Mouse (Mus musculus) liver, postnatal 0 days (tissue): Measurements from ENCODE around the gene Stard3. TPM values are rescaled to one million over a fixed set of nuclear protein-coding genes. Genes with fewer than 3 reads are reported as not detected.

ENCODE experiments used
- ATAC-seq: fragments of 200-750 bp; cut with Nextera tagmentation; 2 replicates; pipeline ENCODE4 v1.8.0; 2017; ENCODE audit warnings: mild to moderate bottlenecking, moderate library complexity
- DNase-seq: peaks from one replicate; pipeline ENCODE4 v3.0.0-alpha.2; 2016
- H3K27ac ChIP-seq: fragments of 300-500 bp; sonication (generic); 2 replicates; pipeline ENCODE4 v1.5.1; 2014; ENCODE audit warnings: antibody characterized with exemption, moderate library complexity, mild to moderate bottlenecking, low read depth
- H3K27me3 ChIP-seq: fragments of 300-500 bp; sonication (generic); 2 replicates; pipeline ENCODE4 v1.6.1; 2014; ENCODE audit warnings: low read length, control low read depth, mixed read lengths; ENCODE audit not compliant: insufficient read depth
- H3K36me3 ChIP-seq: fragments of 300-500 bp; sonication (generic); replicated peaks from 2 replicates; pipeline ENCODE4 v1.6.1; 2014; ENCODE audit warnings: mild to moderate bottlenecking, control low read depth, low read length, moderate library complexity, mixed read lengths; ENCODE audit not compliant: insufficient read depth
- H3K4me1 ChIP-seq: fragments of 300-500 bp; sonication (generic); 2 replicates; pipeline ENCODE4 v1.6.1; 2014; ENCODE audit warnings: antibody characterized with exemption, mild to moderate bottlenecking, control low read depth; ENCODE audit not compliant: insufficient read depth
- H3K4me2 ChIP-seq: fragments of 300-500 bp; sonication (generic); 2 replicates; pipeline ENCODE4 v1.6.1; 2014; ENCODE audit warnings: low read depth, mild to moderate bottlenecking, low read length, moderate library complexity, mixed read lengths
- H3K4me3 ChIP-seq: fragments of 300-500 bp; sonication (generic); 2 replicates; pipeline ENCODE4 v1.5.1; 2014; ENCODE audit warnings: low read depth, low read length
- H3K9ac ChIP-seq: fragments of 300-500 bp; sonication (generic); replicated peaks from 2 replicates; pipeline ENCODE4 v1.6.1; 2014; ENCODE audit warnings: mild to moderate bottlenecking, moderate library complexity
- H3K9me3 ChIP-seq: fragments of 300-500 bp; sonication (generic); 2 replicates; pipeline ENCODE4 v1.6.1; 2016; ENCODE audit warnings: mild to moderate bottlenecking, control low read depth, low read length, mixed read lengths
- CTCF ChIP-seq: sonication (generic); IDR thresholded peaks from 2 replicates; pipeline ENCODE4 v1.5.1; 2016; ENCODE audit warnings: antibody characterized with exemption, low read depth
- EP300 ChIP-seq: IDR thresholded peaks from 2 replicates; pipeline ENCODE4 v1.6.1; 2016; ENCODE audit warnings: antibody characterized with exemption, low read depth, mild to moderate bottlenecking
- WGBS: fragments of 180-500 bp; shearing (Covaris S2); extraction: QIAGEN DNeasy Blood & Tissue Kit; methylation state at CpG from one replicate; pipeline ENCODE4 v1.1.7; 2014; ENCODE audit not compliant: insufficient replicate concordance; 5-methylcytosine and 5-hydroxymethylcytosine counted together
- polyA plus RNA-seq: library from polyadenylated mRNA; unstranded; fragments of >200 nt; fragmentation: Nextera tagmentation; extraction: Ambion mirVana; gene quantifications from 2 replicates; pipeline ENCODE4 v1.2.1, GENCODE M21; 2015

Gene Stard3
- polyA plus RNA-seq, 1 experiment from 2014 or later = 15.4 TPM

DNA sequence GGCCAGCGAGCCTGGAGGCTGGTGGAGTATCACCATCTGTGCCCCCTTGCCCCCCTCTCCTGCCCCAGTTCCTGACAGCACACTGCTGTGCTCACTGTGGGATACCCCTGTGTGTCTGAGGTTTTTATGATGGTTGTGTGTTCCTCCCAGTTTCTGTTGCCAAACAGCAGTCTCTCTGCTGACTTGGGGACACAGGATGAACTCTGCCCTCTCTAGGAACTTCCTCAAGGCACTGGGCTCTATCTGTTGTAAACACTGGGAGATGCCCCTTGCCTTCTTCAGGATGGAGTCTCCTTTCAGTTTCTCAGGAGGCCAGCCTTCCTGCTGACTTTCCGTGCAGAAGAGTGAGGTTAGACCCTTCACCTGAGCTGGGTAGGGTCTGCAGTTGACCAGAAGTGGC lies 56.0 kb downstream of the Stard3 start:
- no peak for TF ChIP-seq CTCF
- TF ChIP-seq EP300 = no peak
- H3K27me3 ChIP-seq = peaks cover 39% of the 10 kb centered on the region
- no peaks in the 10 kb centered on the region for H3K36me3 ChIP-seq
- no peak overlapping the region for H3K27ac ChIP-seq
- H3K9ac ChIP-seq = no peak overlapping the region
- H3K4me1 ChIP-seq = no peaks in the 10 kb centered on the region; the same call in none of the 2 replicates
- H3K4me3 ChIP-seq = no peak overlapping the region
- DNase-seq (no peak), ATAC-seq (no peak)
- H3K9me3 ChIP-seq = no peaks in the 10 kb centered on the region
- WGBS = 32% methylated on average over 2 of the region's 2 CpGs
- peak overlapping the region; percentile 75; the same call in 1 of the 2 replicates for H3K4me2 ChIP-seq

DNA sequence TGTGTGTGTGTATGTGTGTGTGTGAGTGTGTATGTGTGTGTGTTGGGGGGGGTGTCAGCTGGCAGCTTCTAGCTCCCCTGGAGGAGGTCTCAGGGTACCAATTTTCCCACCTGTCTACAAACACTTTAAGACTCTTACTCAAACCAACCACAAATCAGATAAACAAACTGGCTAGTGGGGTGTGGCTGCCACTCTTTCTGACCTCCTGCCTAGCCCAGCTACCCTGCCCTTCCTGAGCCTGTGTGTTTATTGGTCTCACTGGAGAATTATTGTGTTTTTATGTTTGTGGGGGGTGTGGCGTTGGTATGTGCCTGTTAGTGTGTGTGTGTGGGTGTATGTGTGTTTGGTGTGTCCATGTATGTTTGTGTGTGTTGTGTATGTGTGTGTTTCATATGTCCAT lies 58.9 kb downstream of the Stard3 start:
- no peak for TF ChIP-seq CTCF
- TF ChIP-seq EP300 = no peak
- Histone ChIP-seq H3K9me3 (no peaks in the 10 kb centered on the region), H3K4me1 (no peaks in the 10 kb centered on the region; the same call in none of the 2 replicates), H3K4me2 (no peak overlapping the region), H3K36me3 (no peaks in the 10 kb centered on the region), H3K27me3 (peaks cover 26% of the 10 kb centered on the region), H3K4me3 (no peak overlapping the region), H3K9ac (no peak overlapping the region), H3K27ac (no peak overlapping the region)
- no peak for DNase-seq
- whole genome bisulfite sequencing = 73% methylated on average over 1 of the region's 1 CpGs
- ATAC-seq = no peak

DNA sequence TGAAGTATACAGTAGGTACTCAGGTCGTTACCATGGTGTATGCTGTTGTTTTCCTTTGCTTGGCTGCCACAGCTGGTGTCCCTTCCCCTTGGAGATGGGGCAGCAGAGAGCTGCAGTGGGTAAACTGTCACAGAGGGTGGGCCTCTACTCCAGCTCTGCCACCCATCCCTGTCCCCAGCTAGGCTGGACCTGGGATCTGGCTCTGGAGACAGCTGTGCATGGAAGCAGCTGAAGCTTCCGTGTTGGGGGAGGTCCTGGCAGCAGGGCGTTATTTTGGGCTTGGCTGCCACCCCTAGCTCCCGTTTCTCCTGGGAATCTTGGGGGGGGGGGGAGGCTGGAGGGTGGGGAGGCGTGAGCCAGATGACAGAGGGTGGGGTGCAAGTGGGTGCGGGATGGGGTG lies 60.1 kb downstream of the Stard3 start:
- TF ChIP-seq CTCF (no peak), EP300 (no peak)
- H3K9ac ChIP-seq = no peak overlapping the region
- H3K27ac ChIP-seq = no peak overlapping the region
- WGBS = 59% methylated on average over 6 of the region's 6 CpGs
- no peak overlapping the region for H3K4me2 ChIP-seq
- H3K9me3 ChIP-seq = no peaks in the 10 kb centered on the region
- no peak for ATAC-seq
- H3K36me3 ChIP-seq = no peaks in the 10 kb centered on the region; the same call in 1 of the 2 replicates
- no peak for DNase-seq
- peaks cover 14% of the 10 kb centered on the region for H3K27me3 ChIP-seq
- no peak overlapping the region for H3K4me3 ChIP-seq
- H3K4me1 ChIP-seq = no peaks in the 10 kb centered on the region; the same call in 1 of the 2 replicates

DNA sequence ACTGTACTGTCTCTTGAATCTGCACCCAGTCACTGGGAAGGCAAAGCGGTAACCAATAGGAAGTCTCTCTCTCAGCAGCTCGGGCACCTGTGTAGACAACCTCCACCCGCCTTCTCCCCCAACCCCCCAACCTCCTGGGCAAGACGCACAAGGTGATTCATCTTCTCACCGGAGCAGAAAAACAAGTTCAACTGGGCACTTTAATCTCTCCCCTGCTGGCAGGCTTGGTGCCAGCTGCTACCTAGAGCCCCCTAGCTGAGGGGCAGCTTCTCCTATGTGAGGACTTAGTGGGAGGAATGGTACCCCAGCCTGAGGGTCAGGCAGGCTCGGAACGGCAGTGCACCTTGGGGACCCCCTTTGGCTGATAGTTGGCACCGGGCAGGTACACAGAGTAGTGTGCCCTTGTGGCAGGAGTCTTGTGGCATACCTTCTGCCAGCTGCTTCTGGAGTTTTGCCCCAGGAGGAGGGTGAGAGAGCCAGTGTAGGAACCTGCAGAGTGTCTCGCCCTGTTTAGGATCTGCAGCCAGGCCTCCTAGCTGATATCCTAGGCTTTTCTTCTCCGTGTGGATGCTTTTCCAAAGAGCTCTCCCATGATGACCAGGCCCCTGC lies 60.9 kb downstream of the Stard3 start:
- no peaks in the 10 kb centered on the region; the same call in 1 of the 2 replicates for H3K36me3 ChIP-seq
- H3K27ac ChIP-seq = no peak overlapping the region
- H3K4me3 ChIP-seq = no peak overlapping the region
- TF ChIP-seq CTCF = no peak
- no peak for TF ChIP-seq EP300
- no peaks in the 10 kb centered on the region for H3K9me3 ChIP-seq
- DNase-seq = no peak
- peaks cover 6% of the 10 kb centered on the region; the same call in 1 of the 2 replicates for H3K27me3 ChIP-seq
- H3K9ac ChIP-seq = no peak overlapping the region
- ATAC-seq = no peak
- no peaks in the 10 kb centered on the region; the same call in 1 of the 2 replicates for H3K4me1 ChIP-seq
- no peak overlapping the region for H3K4me2 ChIP-seq
- 75% methylated on average over 10 of the region's 10 CpGs for WGBS

DNA sequence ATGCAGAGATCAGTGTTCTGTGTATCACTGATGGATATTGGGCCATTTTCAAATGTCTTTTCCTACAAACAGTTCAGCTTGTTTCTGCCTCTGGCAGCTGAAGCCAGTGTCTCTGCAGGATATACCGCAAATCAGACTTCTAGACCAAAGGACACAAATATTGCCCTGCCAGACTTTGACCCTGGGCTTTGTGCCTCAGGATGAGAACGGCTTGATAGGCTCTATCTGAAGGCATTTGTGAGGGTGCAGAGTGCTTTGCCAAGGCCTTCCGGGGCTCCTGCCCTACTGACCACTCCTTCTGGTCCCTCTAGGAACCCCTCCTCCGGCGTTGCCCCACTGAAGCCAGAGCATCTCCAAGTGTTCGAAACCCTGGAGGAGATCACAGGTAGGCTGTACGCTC lies 68.4 kb downstream of the Stard3 start:
- no peaks in the 10 kb centered on the region for H3K9me3 ChIP-seq
- H3K27me3 ChIP-seq = no peaks in the 10 kb centered on the region
- no peak for DNase-seq
- no peaks in the 10 kb centered on the region for H3K4me1 ChIP-seq
- H3K4me3 ChIP-seq = no peak overlapping the region
- no peak overlapping the region for H3K27ac ChIP-seq
- no peaks in the 10 kb centered on the region; the same call in 1 of the 2 replicates for H3K36me3 ChIP-seq
- no peak overlapping the region for H3K4me2 ChIP-seq
- no peak for ATAC-seq
- TF ChIP-seq EP300 = no peak
- no peak for TF ChIP-seq CTCF
- 76% methylated on average over 7 of the region's 7 CpGs for WGBS
- H3K9ac ChIP-seq = no peak overlapping the region

DNA sequence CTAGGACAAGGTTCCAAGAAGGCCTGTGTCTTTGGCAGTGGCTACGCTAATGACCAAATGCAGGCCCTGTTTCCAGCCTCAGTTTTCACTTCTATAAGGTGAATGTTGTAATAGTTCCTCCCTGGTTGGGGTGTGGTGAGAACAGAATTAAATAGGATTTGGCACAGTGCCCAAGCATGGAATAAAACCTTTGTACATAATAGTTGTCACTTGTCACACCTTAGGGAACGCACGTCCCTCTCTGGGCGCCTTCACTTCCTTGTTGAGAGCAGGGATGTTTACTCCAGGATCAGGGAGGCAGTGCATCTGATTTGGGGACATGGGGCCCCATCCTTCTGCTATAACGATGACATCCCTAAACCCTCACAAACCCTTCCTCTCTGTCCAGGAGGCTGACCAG lies 70.3 kb downstream of the Stard3 start:
- H3K9me3 ChIP-seq = no peaks in the 10 kb centered on the region
- DNase-seq (no peak), ATAC-seq (no peak)
- H3K36me3 ChIP-seq = no peaks in the 10 kb centered on the region
- no peak overlapping the region for H3K4me3 ChIP-seq
- TF ChIP-seq EP300 = no peak
- no peak for TF ChIP-seq CTCF
- H3K4me2 ChIP-seq = no peak overlapping the region
- no peak overlapping the region for H3K27ac ChIP-seq
- WGBS = 71% methylated on average over 5 of the region's 5 CpGs
- no peaks in the 10 kb centered on the region for H3K4me1 ChIP-seq
- H3K27me3 ChIP-seq = no peaks in the 10 kb centered on the region
- H3K9ac ChIP-seq = no peak overlapping the region

Other genes with a start within 250 kb of the Stard3 start
- gene Fbxl20, start 208.0 kb upstream of the Stard3 start, polyA plus RNA-seq = 4.9 and 6.3 TPM in 2 replicates
- 15.0 and 16.2 TPM in 2 replicates for gene Med1, start 165.1 kb upstream of the Stard3 start, polyA plus RNA-seq
- gene Cdk12, start 155.3 kb upstream of the Stard3 start, polyA plus RNA-seq = 3.2 and 3.9 TPM in 2 replicates
- gene Neurod2, start 28.7 kb upstream of the Stard3 start, polyA plus RNA-seq = not detected in 2 replicates
- 5.4 and 6.6 TPM in 2 replicates for gene Ppp1r1b, start 10.0 kb upstream of the Stard3 start, polyA plus RNA-seq
- gene Tcap, start 25.4 kb downstream of the Stard3 start, polyA plus RNA-seq = 0.26 and 6.0 TPM in 2 replicates
- gene Pnmt, start 28.1 kb downstream of the Stard3 start, polyA plus RNA-seq = not detected in 2 replicates
- 2.5 and 3.0 TPM in 2 replicates for gene Pgap3, start 42.1 kb downstream of the Stard3 start, polyA plus RNA-seq
- 1.0 and 1.2 TPM in 2 replicates for gene Erbb2, start 54.1 kb downstream of the Stard3 start, polyA plus RNA-seq
- 83.8 and 89.4 TPM in 2 replicates for gene Mien1, start 80.6 kb downstream of the Stard3 start, polyA plus RNA-seq
- 31.4 and 37.2 TPM in 2 replicates for gene Grb7, start 88.0 kb downstream of the Stard3 start, polyA plus RNA-seq
- gene Ikzf3, start 187.7 kb downstream of the Stard3 start, polyA plus RNA-seq = 1.2 and 1.3 TPM in 2 replicates
- gene Zpbp2, start 192.7 kb downstream of the Stard3 start, polyA plus RNA-seq = 0.65 and 1.1 TPM in 2 replicates
- gene Ormdl3, start 229.0 kb downstream of the Stard3 start, polyA plus RNA-seq = 39.3 and 42.0 TPM in 2 replicates
- not detected in 2 replicates for gene Lrrc3c, start 239.9 kb downstream of the Stard3 start, polyA plus RNA-seq